Mouse (Mus musculus): ENCODE measurements around the gene Agr3.

DNA sequence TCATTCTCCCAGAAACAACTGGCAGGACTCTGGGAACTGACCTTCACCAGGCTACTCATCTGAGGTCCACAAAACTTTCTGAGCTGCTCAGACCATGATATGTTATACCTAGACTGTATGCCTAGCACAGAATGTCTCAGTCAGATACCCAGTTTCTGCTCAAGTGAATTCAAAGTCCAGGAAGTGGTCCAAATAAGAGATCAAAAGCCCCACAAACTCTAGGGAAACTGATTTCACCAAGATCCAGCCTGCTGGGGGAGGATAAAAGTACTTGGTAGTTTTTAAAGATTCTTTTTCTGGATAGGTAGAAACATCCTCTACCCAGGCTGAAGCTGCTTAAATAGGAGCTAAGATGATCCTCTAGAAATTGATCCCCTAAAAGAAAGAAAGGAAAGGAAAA is 9.6 kb upstream of the Agr3 start:
- no peak for TF ChIP-seq CTCF (IDR thresholded peaks at IDR 0.05; ENCODE audit: borderline replicate concordance, insufficient read depth, low read length)
- TF ChIP-seq POLR2A (IDR thresholded peaks at IDR 0.05; ENCODE audit: low read depth, low read length), result no peak
